Mouse (Mus musculus): Measurements from ENCODE around the gene Rabl2. TPM values are rescaled to one million over a fixed set of nuclear protein-coding genes. Genes with fewer than 3 reads are reported as not detected.

The Rabl2 gene
- polyA plus RNA-seq, 1 experiment = 96.6 TPM

- Histone ChIP-seq H3K27ac (ENCODE audit: insufficient read depth, low read length) (no peak overlapping the region), H3K4me3 (ENCODE audit: insufficient read depth, low read length) (no peak overlapping the region), H3K4me1 (ENCODE audit: control insufficient read depth, insufficient read depth, low read length) (no peaks in the 10 kb centered on the region)
- TF ChIP-seq POLR2A (IDR thresholded peaks at IDR 0.05; ENCODE audit: extremely low read depth, insufficient read depth, low read length) (no peak), CTCF (IDR thresholded peaks at IDR 0.05; ENCODE audit: extremely low read depth, insufficient read depth, low read length) (no peak)
Observed at GRCm38 (mm10) chr15:89589146-89589545, 2.6 kb downstream of the Rabl2 start.

- Histone ChIP-seq H3K4me1 (ENCODE audit: control insufficient read depth, insufficient read depth, low read length) (no peaks in the 10 kb centered on the region), H3K4me3 (ENCODE audit: insufficient read depth, low read length) (no peak overlapping the region), H3K27ac (ENCODE audit: insufficient read depth, low read length) (no peak overlapping the region)
- TF ChIP-seq CTCF (IDR thresholded peaks at IDR 0.05; ENCODE audit: extremely low read depth, insufficient read depth, low read length) (no peak), POLR2A (IDR thresholded peaks at IDR 0.05; ENCODE audit: extremely low read depth, insufficient read depth, low read length) (no peak)
Observed at GRCm38 (mm10) chr15:89585631-89586030, 6.1 kb downstream of the Rabl2 start.

GRCm38 (mm10) chr15:89585101-89585500 is 6.6 kb downstream of the Rabl2 start:
- no peak for TF ChIP-seq CTCF (IDR thresholded peaks at IDR 0.05; ENCODE audit: extremely low read depth, insufficient read depth, low read length)
- TF ChIP-seq POLR2A (IDR thresholded peaks at IDR 0.05; ENCODE audit: extremely low read depth, insufficient read depth, low read length) = no peak
- Histone ChIP-seq H3K4me3 (ENCODE audit: insufficient read depth, low read length) (no peak overlapping the region), H3K27ac (ENCODE audit: insufficient read depth, low read length) (no peak overlapping the region), H3K4me1 (ENCODE audit: control insufficient read depth, insufficient read depth, low read length) (no peaks in the 10 kb centered on the region)

- TF ChIP-seq CTCF (IDR thresholded peaks at IDR 0.05; ENCODE audit: extremely low read depth, insufficient read depth, low read length) (no peak), POLR2A (IDR thresholded peaks at IDR 0.05; ENCODE audit: extremely low read depth, insufficient read depth, low read length) (peak; percentile 34; the same call in 1 of the 2 replicates)
Observed at GRCm38 (mm10) chr15:89582494-89582893, 9.2 kb downstream of the Rabl2 start.

GRCm38 (mm10) chr15:89572147-89572546 is 19.6 kb downstream of the Rabl2 start:
- Histone ChIP-seq H3K4me3 (ENCODE audit: insufficient read depth, low read length) (no peak overlapping the region), H3K27ac (ENCODE audit: insufficient read depth, low read length) (no peak overlapping the region), H3K4me1 (ENCODE audit: control insufficient read depth, insufficient read depth, low read length) (no peaks in the 10 kb centered on the region)
- TF ChIP-seq CTCF (IDR thresholded peaks at IDR 0.05; ENCODE audit: extremely low read depth, insufficient read depth, low read length) (no peak), POLR2A (IDR thresholded peaks at IDR 0.05; ENCODE audit: extremely low read depth, insufficient read depth, low read length) (no peak)

More at GRCm38 (mm10) chr15:89582494-89582893, 9.2 kb downstream of the Rabl2 start:
- Histone ChIP-seq H3K4me1 (ENCODE audit: control insufficient read depth, insufficient read depth, low read length) (no peaks in the 10 kb centered on the region), H3K27ac (ENCODE audit: insufficient read depth, low read length) (no peak overlapping the region), H3K4me3 (ENCODE audit: insufficient read depth, low read length) (no peak overlapping the region)

- H3K4me1 ChIP-seq (ENCODE audit: control insufficient read depth, insufficient read depth, low read length) = no peaks in the 10 kb centered on the region
- TF ChIP-seq CTCF (IDR thresholded peaks at IDR 0.05; ENCODE audit: extremely low read depth, insufficient read depth, low read length) = no peak
- no peak within 1 kb of the TSS for H3K4me3 ChIP-seq (ENCODE audit: insufficient read depth, low read length)
- H3K27ac ChIP-seq (ENCODE audit: insufficient read depth, low read length) = no peak within 1 kb of the TSS
Observed at GRCm38 (mm10) chr15:89568114-89568513, 23.6 kb downstream of the Rabl2 start, which contains the start of gene Acr. TSS of gene Acr (plus strand) at chr15:89568326.

GRCm38 (mm10) chr15:89559202-89559731 is 32.5 kb downstream of the Rabl2 start:
- no peak for TF ChIP-seq CTCF (IDR thresholded peaks at IDR 0.05; ENCODE audit: extremely low read depth, insufficient read depth, low read length)
- no peak for TF ChIP-seq POLR2A (IDR thresholded peaks at IDR 0.05; ENCODE audit: extremely low read depth, insufficient read depth, low read length)
- no peaks in the 10 kb centered on the region; the same call in 1 of the 2 replicates for H3K4me1 ChIP-seq (ENCODE audit: control insufficient read depth, insufficient read depth, low read length)
- no peak overlapping the region for H3K27ac ChIP-seq (ENCODE audit: insufficient read depth, low read length)
- no peak overlapping the region for H3K4me3 ChIP-seq (ENCODE audit: insufficient read depth, low read length)

- H3K27ac ChIP-seq (ENCODE audit: insufficient read depth, low read length) = no peak overlapping the region
- TF ChIP-seq CTCF (IDR thresholded peaks at IDR 0.05; ENCODE audit: extremely low read depth, insufficient read depth, low read length) (no peak), POLR2A (IDR thresholded peaks at IDR 0.05; ENCODE audit: extremely low read depth, insufficient read depth, low read length) (no peak)
- no peak overlapping the region for H3K4me3 ChIP-seq (ENCODE audit: insufficient read depth, low read length)
- no peaks in the 10 kb centered on the region; the same call in 1 of the 2 replicates for H3K4me1 ChIP-seq (ENCODE audit: control insufficient read depth, insufficient read depth, low read length)
Observed at GRCm38 (mm10) chr15:89557996-89558390, 33.7 kb downstream of the Rabl2 start.

- no peaks in the 10 kb centered on the region; the same call in 1 of the 2 replicates for H3K4me1 ChIP-seq (ENCODE audit: control insufficient read depth, insufficient read depth, low read length)
- TF ChIP-seq POLR2A (IDR thresholded peaks at IDR 0.05; ENCODE audit: extremely low read depth, insufficient read depth, low read length) = no peak
- TF ChIP-seq CTCF (IDR thresholded peaks at IDR 0.05; ENCODE audit: extremely low read depth, insufficient read depth, low read length) = no peak
- no peak overlapping the region for H3K4me3 ChIP-seq (ENCODE audit: insufficient read depth, low read length)
- H3K27ac ChIP-seq (ENCODE audit: insufficient read depth, low read length) = no peak overlapping the region
Observed at GRCm38 (mm10) chr15:89557179-89557995, 34.3 kb downstream of the Rabl2 start.

Data from cortical plate, adult 2 months (tissue).